Comparison of ENCODE assay signal across 8 mouse cellular contexts in the genomic region with DNA sequence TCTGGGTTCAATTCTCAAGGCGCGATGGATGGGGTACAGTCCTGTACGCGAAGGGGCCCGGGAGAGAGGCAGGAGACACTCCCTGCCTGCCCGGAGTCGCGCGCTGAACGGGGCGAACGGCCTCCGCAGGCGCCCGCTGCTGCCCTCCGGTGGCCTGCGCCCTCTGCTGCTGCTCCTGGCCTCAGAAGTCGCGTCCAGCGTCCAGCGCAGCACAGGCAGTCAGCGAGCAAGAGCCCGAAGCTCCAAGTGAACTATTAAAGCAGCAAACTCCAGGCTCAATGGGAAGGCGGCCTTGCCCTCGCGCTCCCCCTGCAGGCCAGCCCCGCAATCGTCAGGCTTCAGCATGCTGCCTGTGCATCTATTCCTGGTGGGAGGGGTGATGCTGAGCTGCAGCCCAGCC. TPM values are rescaled to one million over a fixed set of nuclear protein-coding genes. Genes with fewer than 3 reads are reported as not detected.
DNase-seq lines count a peak whose midpoint lies in the region; ATAC-seq and TF ChIP-seq lines count a peak whose summit lies in the region.
"Not testable (repeated sequence)": the region's sequence is repeated elsewhere in the genome, so short reads cannot be mapped to it uniquely, and the experiment has no call there.

No protein-coding gene starts in this region.

- ATAC-seq in forebrain, postnatal 0 days; liver, embryonic 13.5 days (ENCODE audit: low read depth); neural tube, embryonic 11.5 days (ENCODE audit: insufficient read depth, low FRiP score, low TSS enrichment); stomach, embryonic 15.5 days (ENCODE audit: insufficient read depth, low FRiP score, low read depth): not testable (repeated sequence)

- H3K9ac ChIP-seq in forebrain, postnatal 0 days; neural tube, embryonic 11.5 days (ENCODE audit: low read length); stomach, embryonic 15.5 days: not testable (repeated sequence)
- 0 out of 2 replicates have a peak overlapping the region, but pooled peaks have one; percentile 17 for H3K9ac ChIP-seq in liver, embryonic 13.5 days

- not testable (repeated sequence) for H3K27ac ChIP-seq in cerebellum, adult 2 months (ENCODE audit: insufficient read depth, low read length); forebrain, postnatal 0 days (ENCODE audit: low read depth, low read length); neural tube, embryonic 11.5 days (ENCODE audit: low read depth, low read length)
- H3K27ac ChIP-seq in liver, embryonic 13.5 days: peak overlapping the region; percentile 23; the same call in 1 of the 2 replicates
- H3K27ac ChIP-seq in stomach, embryonic 15.5 days: peak overlapping the region; percentile 71

- H3K4me2 ChIP-seq in forebrain, postnatal 0 days (ENCODE audit: low read depth): peak overlapping the region; percentile 62
- peak overlapping the region; percentile 59 for H3K4me2 ChIP-seq in liver, embryonic 13.5 days
- H3K4me2 ChIP-seq in neural tube, embryonic 11.5 days (ENCODE audit: low read depth): peak overlapping the region; percentile 32
- H3K4me2 ChIP-seq in stomach, embryonic 15.5 days: peak overlapping the region; percentile 49

- not testable (repeated sequence) for TF ChIP-seq POLR2A in cerebellum, adult 2 months (IDR thresholded peaks at IDR 0.05; ENCODE audit: borderline replicate concordance, insufficient read depth, low read length)

- H3K36me3 ChIP-seq in forebrain, postnatal 0 days (ENCODE audit: insufficient read depth); liver, embryonic 13.5 days; neural tube, embryonic 11.5 days (ENCODE audit: control insufficient read depth, insufficient read depth, low read length); stomach, embryonic 15.5 days: not testable (repeated sequence)

- H3K4me3 ChIP-seq in cerebellum, adult 2 months (replicated peaks; ENCODE audit: insufficient read depth, low read depth, low read length): not testable (repeated sequence)
- H3K4me3 ChIP-seq in forebrain, postnatal 0 days (ENCODE audit: low read depth, low read length): peak overlapping the region; percentile 27
- H3K4me3 ChIP-seq in liver, embryonic 13.5 days (replicated peaks): peak overlapping the region; percentile 43
- peak overlapping the region; percentile 12; the same call in 1 of the 2 replicates for H3K4me3 ChIP-seq in neural tube, embryonic 11.5 days (ENCODE audit: low read depth, low read length)
- peak overlapping the region; percentile 36 for H3K4me3 ChIP-seq in stomach, embryonic 15.5 days (replicated peaks)

- DNase-seq in B cell, adult 2 months: peak; percentile 53 to 54
- peak; percentile 74 to 79 for DNase-seq in cerebellum, adult 2 months
- DNase-seq in forebrain, postnatal 0 days: peak; percentile 51
- DNase-seq in heart, postnatal 4 days: peak; percentile 80
- peak; percentile 51 for DNase-seq in large intestine, adult 2 months (ENCODE audit: low read depth, low spot score)
- DNase-seq in liver, embryonic 13.5 days: not testable (repeated sequence)
- DNase-seq in neural tube, embryonic 11.5 days (ENCODE audit: low spot score): peak; percentile 80

- not testable (repeated sequence) for TF ChIP-seq CTCF in cerebellum, adult 2 months (IDR thresholded peaks at IDR 0.05; ENCODE audit: borderline replicate concordance, insufficient read depth, low read depth, low read length)
- peak; percentile 62 for TF ChIP-seq CTCF in forebrain, postnatal 0 days (IDR thresholded peaks at IDR 0.05; ENCODE audit: low read depth)

- H3K27me3 ChIP-seq in cerebellum, adult 2 months (ENCODE audit: control insufficient read depth, insufficient read depth, low read length); forebrain, postnatal 0 days (ENCODE audit: insufficient read depth, low read length); liver, embryonic 13.5 days; neural tube, embryonic 11.5 days (ENCODE audit: control insufficient read depth, insufficient read depth, low read length); stomach, embryonic 15.5 days (replicated peaks): not testable (repeated sequence)

- H3K4me1 ChIP-seq in cerebellum, adult 2 months (ENCODE audit: control insufficient read depth, insufficient read depth, low read length); forebrain, postnatal 0 days (ENCODE audit: insufficient read depth); liver, embryonic 13.5 days (replicated peaks); neural tube, embryonic 11.5 days (ENCODE audit: control insufficient read depth, insufficient read depth, low read length); stomach, embryonic 15.5 days: not testable (repeated sequence)

- not testable (repeated sequence) for H3K9me3 ChIP-seq in forebrain, postnatal 0 days (ENCODE audit: low read length); liver, embryonic 13.5 days (replicated peaks); neural tube, embryonic 11.5 days (ENCODE audit: control insufficient read depth, low read length); stomach, embryonic 15.5 days

- under 1% methylated on average over 28 of the region's 28 CpGs for WGBS in cerebellum, adult 2 months
- 0% methylated on average over 17 of the region's 28 CpGs for WGBS in forebrain, postnatal 0 days
- WGBS in large intestine, adult 2 months: 0% methylated on average over 24 of the region's 28 CpGs
- WGBS in liver, embryonic 13.5 days (ENCODE audit: insufficient replicate concordance): under 1% methylated on average over 26 of the region's 28 CpGs
- 0% methylated on average over 18 of the region's 28 CpGs for WGBS in neural tube, embryonic 11.5 days
- 0% methylated on average over 26 of the region's 28 CpGs for WGBS in stomach, embryonic 15.5 days

RNA-seq across cellular contexts. Expression of gene Gm13283, which starts 0.5 kb away (rescaled TPM):
- not detected in 2 replicates for polyA plus RNA-seq in cerebellum, adult 2 months (2012; rRNA removed)
- not detected in 2 replicates for total RNA-seq in forebrain, postnatal 0 days (2014; rRNA removed)
- polyA plus RNA-seq in forebrain, postnatal 0 days (2015; fragmentation: Nextera tagmentation; extraction: Ambion mirVana): not detected in 2 replicates
- total RNA-seq in heart, postnatal 4 days (2021): not detected
- not detected in 2 replicates for polyA plus RNA-seq in large intestine, adult 2 months (2012; rRNA removed)
- polyA plus RNA-seq in liver, embryonic 13.5 days (2015; fragmentation: Nextera tagmentation; extraction: Ambion mirVana): not detected in 2 replicates
- not detected in 2 replicates for polyA plus RNA-seq in neural tube, embryonic 11.5 days (2014; fragmentation: Nextera tagmentation; extraction: Ambion mirVana)
- 0.23 and 0.33 TPM in 2 replicates for polyA plus RNA-seq in stomach, embryonic 15.5 days (2015; fragmentation: Nextera tagmentation; extraction: Ambion mirVana)

RNA-seq across cellular contexts. Expression of gene Gm13271, which starts 5.8 kb away (rescaled TPM):
- not detected in 2 replicates for polyA plus RNA-seq in cerebellum, adult 2 months (2012; rRNA removed)
- total RNA-seq in forebrain, postnatal 0 days (2014; rRNA removed): not detected in 2 replicates
- not detected in 2 replicates for polyA plus RNA-seq in forebrain, postnatal 0 days (2015; fragmentation: Nextera tagmentation; extraction: Ambion mirVana)
- total RNA-seq in heart, postnatal 4 days (2021): not detected
- polyA plus RNA-seq in large intestine, adult 2 months (2012; rRNA removed): not detected in 2 replicates
- not detected in 2 replicates for polyA plus RNA-seq in liver, embryonic 13.5 days (2015; fragmentation: Nextera tagmentation; extraction: Ambion mirVana)
- 0.53 TPM in 1 of 2 replicates, not detected in the other for polyA plus RNA-seq in neural tube, embryonic 11.5 days (2014; fragmentation: Nextera tagmentation; extraction: Ambion mirVana)
- polyA plus RNA-seq in stomach, embryonic 15.5 days (2015; fragmentation: Nextera tagmentation; extraction: Ambion mirVana): not detected in 2 replicates

RNA-seq across cellular contexts. Expression of gene Gm13290, which starts 13.2 kb away (rescaled TPM):
- polyA plus RNA-seq in cerebellum, adult 2 months (2012; rRNA removed): not detected in 2 replicates
- not detected in 2 replicates for total RNA-seq in forebrain, postnatal 0 days (2014; rRNA removed)
- not detected in 2 replicates for polyA plus RNA-seq in forebrain, postnatal 0 days (2015; fragmentation: Nextera tagmentation; extraction: Ambion mirVana)
- not detected for total RNA-seq in heart, postnatal 4 days (2021)
- not detected in 2 replicates for polyA plus RNA-seq in large intestine, adult 2 months (2012; rRNA removed)
- not detected in 2 replicates for polyA plus RNA-seq in liver, embryonic 13.5 days (2015; fragmentation: Nextera tagmentation; extraction: Ambion mirVana)
- polyA plus RNA-seq in neural tube, embryonic 11.5 days (2014; fragmentation: Nextera tagmentation; extraction: Ambion mirVana): 0.31 and 0.46 TPM in 2 replicates
- polyA plus RNA-seq in stomach, embryonic 15.5 days (2015; fragmentation: Nextera tagmentation; extraction: Ambion mirVana): 0.30 and 0.70 TPM in 2 replicates

RNA-seq across cellular contexts. Expression of gene Gm13289, which starts 16.3 kb away (rescaled TPM):
- not detected in 2 replicates for polyA plus RNA-seq in cerebellum, adult 2 months (2012; rRNA removed)
- total RNA-seq in forebrain, postnatal 0 days (2014; rRNA removed): not detected in 2 replicates
- not detected in 2 replicates for polyA plus RNA-seq in forebrain, postnatal 0 days (2015; fragmentation: Nextera tagmentation; extraction: Ambion mirVana)
- total RNA-seq in heart, postnatal 4 days (2021): not detected
- polyA plus RNA-seq in large intestine, adult 2 months (2012; rRNA removed): not detected in 2 replicates
- polyA plus RNA-seq in liver, embryonic 13.5 days (2015; fragmentation: Nextera tagmentation; extraction: Ambion mirVana): not detected in 2 replicates
- polyA plus RNA-seq in neural tube, embryonic 11.5 days (2014; fragmentation: Nextera tagmentation; extraction: Ambion mirVana): not detected in 2 replicates
- polyA plus RNA-seq in stomach, embryonic 15.5 days (2015; fragmentation: Nextera tagmentation; extraction: Ambion mirVana): not detected in 2 replicates

RNA-seq across cellular contexts. Expression of gene Gm13272, which starts 19.2 kb away (rescaled TPM):
- polyA plus RNA-seq in cerebellum, adult 2 months (2012; rRNA removed): not detected in 2 replicates
- total RNA-seq in forebrain, postnatal 0 days (2014; rRNA removed): not detected in 2 replicates
- polyA plus RNA-seq in forebrain, postnatal 0 days (2015; fragmentation: Nextera tagmentation; extraction: Ambion mirVana): not detected in 2 replicates
- not detected for total RNA-seq in heart, postnatal 4 days (2021)
- polyA plus RNA-seq in large intestine, adult 2 months (2012; rRNA removed): not detected in 2 replicates
- polyA plus RNA-seq in liver, embryonic 13.5 days (2015; fragmentation: Nextera tagmentation; extraction: Ambion mirVana): not detected in 2 replicates
- polyA plus RNA-seq in neural tube, embryonic 11.5 days (2014; fragmentation: Nextera tagmentation; extraction: Ambion mirVana): not detected in 2 replicates
- polyA plus RNA-seq in stomach, embryonic 15.5 days (2015; fragmentation: Nextera tagmentation; extraction: Ambion mirVana): 0.35 TPM in 1 of 2 replicates, not detected in the other
